Mouse (Mus musculus) retina, embryonic 14.5 days (tissue): ENCODE measurements at regions not wholly inside any gene's neighbourhood (a gene's known extent, or its start where the extent isn't known, plus 50 kb on each side); places are given as distances from the start of the nearest gene placed in this dataset.
A peak's percentile ranks its signal among the peaks of the same experiment; 100 is the strongest.

Experiments
- DNase-seq: peaks from one replicate; pipeline ENCODE4 v3.0.0-alpha.2; 2015; ENCODE audit warnings: low spot score

GRCm38 (mm10) chr15:51103948-51104347 lies 2780.8 kb upstream of the Gm7489 start:
- no peak for DNase-seq

GRCm38 (mm10) chr15:51104362-51104761 lies 2780.3 kb upstream of the Gm7489 start:
- DNase-seq: peak; percentile 42

GRCm38 (mm10) chr15:51104796-51105195 lies 2779.9 kb upstream of the Gm7489 start:
- no peak for DNase-seq

- DNase-seq: peak; percentile 23
These were observed 2779.2 kb upstream of the Gm7489 start for GRCm38 (mm10) chr15:51105359-51106008.

- DNase-seq: no peak
These were observed 2774.5 kb upstream of the Gm7489 start for GRCm38 (mm10) chr15:51110186-51110585.

GRCm38 (mm10) chr15:51125896-51126295 lies 2758.8 kb upstream of the Gm7489 start:
- DNase-seq: no peak

- no peak for DNase-seq
These were observed 2753.7 kb upstream of the Gm7489 start for GRCm38 (mm10) chr15:51131017-51131416.

- DNase-seq: no peak
These were observed 2748.6 kb upstream of the Gm7489 start for GRCm38 (mm10) chr15:51136121-51136520.

GRCm38 (mm10) chr15:51139507-51139906 lies 2745.2 kb upstream of the Gm7489 start:
- DNase-seq: no peak

GRCm38 (mm10) chr15:51173976-51174620 lies 2710.6 kb upstream of the Gm7489 start:
- DNase-seq: no peak

- no peak for DNase-seq
These were observed 2708.2 kb upstream of the Gm7489 start for GRCm38 (mm10) chr15:51176466-51176865.

GRCm38 (mm10) chr15:51189134-51189533 lies 2695.6 kb upstream of the Gm7489 start:
- DNase-seq: no peak

GRCm38 (mm10) chr15:51197466-51198158 lies 2687.1 kb upstream of the Gm7489 start:
- no peak for DNase-seq

- DNase-seq: no peak
These were observed 2681.4 kb upstream of the Gm7489 start for GRCm38 (mm10) chr15:51203351-51203750.

GRCm38 (mm10) chr15:51206050-51206449 lies 2678.7 kb upstream of the Gm7489 start:
- DNase-seq: no peak

- no peak for DNase-seq
These were observed 2677.9 kb upstream of the Gm7489 start for GRCm38 (mm10) chr15:51206773-51207172.

- no peak for DNase-seq
These were observed 2649.8 kb upstream of the Gm7489 start for GRCm38 (mm10) chr15:51234873-51235272.

- DNase-seq: no peak
These were observed 2640.1 kb upstream of the Gm7489 start for GRCm38 (mm10) chr15:51244596-51244995.

- no peak for DNase-seq
These were observed 2637.4 kb upstream of the Gm7489 start for GRCm38 (mm10) chr15:51247259-51247658.

GRCm38 (mm10) chr15:51248034-51248788 lies 2636.5 kb upstream of the Gm7489 start:
- DNase-seq: no peak

GRCm38 (mm10) chr15:51248789-51249040 lies 2636.0 kb upstream of the Gm7489 start:
- DNase-seq: no peak

- no peak for DNase-seq
These were observed 2630.6 kb upstream of the Gm7489 start for GRCm38 (mm10) chr15:51254143-51254542.

GRCm38 (mm10) chr15:51255203-51255615 lies 2629.5 kb upstream of the Gm7489 start:
- DNase-seq: no peak
